Mouse (Mus musculus) heart, adult 2 months (tissue): Measurements from ENCODE around the gene Aldh1a3.

Experiments
- CTCF ChIP-seq: fragments of 200-600 bp; IDR thresholded peaks from 2 replicates; pipeline ENCODE4 v1.8.1; 2022; ENCODE audit warnings: antibody characterized with exemption, mild to moderate bottlenecking, moderate library complexity
- POLR2A ChIP-seq: fragments of 200-500 bp; IDR thresholded peaks from 2 replicates; pipeline ENCODE4 v1.6.1; 2011; ENCODE audit warnings: mild to moderate bottlenecking, low read depth, low read length, control low read depth; ENCODE audit not compliant: insufficient read depth

- TF ChIP-seq POLR2A = no peak
- TF ChIP-seq CTCF = no peak
These were observed 25.7 kb downstream of the Aldh1a3 start for GRCm38 (mm10) chr7:66401605-66402004.
